9 mouse cellular contexts compared by ENCODE assay signal in the genomic region with DNA sequence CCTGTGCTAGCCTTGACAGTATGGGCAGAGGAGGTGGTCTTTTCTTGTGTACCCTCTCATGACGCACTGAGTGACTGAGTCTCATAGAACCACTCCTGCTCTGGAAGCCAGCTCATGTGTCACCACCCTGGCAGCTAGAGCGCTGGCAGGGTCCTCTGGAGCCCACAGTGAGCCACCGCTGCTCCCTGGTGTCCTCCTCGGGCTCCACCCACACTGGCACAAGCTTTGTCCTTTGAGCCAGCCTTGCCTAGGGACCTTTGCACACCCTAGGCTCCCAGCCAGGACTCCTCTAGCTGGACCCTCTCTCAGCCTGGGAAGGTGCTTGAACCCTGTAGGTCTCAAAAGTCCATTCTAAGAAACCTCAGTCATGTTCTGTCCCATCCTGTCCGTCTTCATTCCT. TPM values are rescaled to one million over a fixed set of nuclear protein-coding genes. Genes with fewer than 3 reads are reported as not detected.
DNase-seq lines count a peak whose midpoint lies in the region; ATAC-seq and TF ChIP-seq lines count a peak whose summit lies in the region.
"Had no signal": no experiment of that assay in that cellular context is flagged by ENCODE, and none has a peak within 500 bp of the region (broad histone marks: within the 10 kb centered on the region; RNA-seq: fewer than 3 reads in every experiment).

No protein-coding gene starts in this region.

- TF ChIP-seq POLR2A in heart, adult 2 months (IDR thresholded peaks at IDR 0.05; ENCODE audit: insufficient read depth, low read depth, low read length), result no peak

- H3K4me1 ChIP-seq in hindbrain, embryonic 15.5 days (replicated peaks), result peaks cover 11% of the 10 kb centered on the region
- H3K4me1 ChIP-seq in hindbrain, embryonic 11.5 days (replicated peaks; ENCODE audit: control insufficient read depth, insufficient read depth, low read length), result no peaks in the 10 kb centered on the region
- H3K4me1 ChIP-seq in heart, adult 2 months (ENCODE audit: control insufficient read depth, insufficient read depth, low read length), result no peaks in the 10 kb centered on the region; the same call in 1 of the 2 replicates

- 0 out of 2 replicates have a peak, but pooled peaks have one; percentile 12 for TF ChIP-seq EP300 in heart, adult 2 months (IDR thresholded peaks at IDR 0.05; ENCODE audit: insufficient read depth, low read depth, low read length)

- no peaks in the 10 kb centered on the region for H3K9me3 ChIP-seq in hindbrain, embryonic 15.5 days
- no peaks in the 10 kb centered on the region for H3K9me3 ChIP-seq in hindbrain, embryonic 11.5 days (ENCODE audit: control insufficient read depth, low read length)

- H3K27me3 ChIP-seq in hindbrain, embryonic 15.5 days, result no peaks in the 10 kb centered on the region
- no peaks in the 10 kb centered on the region for H3K27me3 ChIP-seq in hindbrain, embryonic 11.5 days (ENCODE audit: control insufficient read depth, insufficient read depth, low read length)
- no peaks in the 10 kb centered on the region for H3K27me3 ChIP-seq in heart, adult 2 months (ENCODE audit: control insufficient read depth, insufficient read depth, low read length)

- no peak overlapping the region for H3K27ac ChIP-seq in hindbrain, embryonic 15.5 days (replicated peaks)
- no peak overlapping the region for H3K27ac ChIP-seq in hindbrain, embryonic 11.5 days (ENCODE audit: low read depth, low read length)
- H3K27ac ChIP-seq in heart, adult 2 months, result peak overlapping the region; percentile 61

- DNase-seq in hindbrain, embryonic 11.5 days (ENCODE audit: low spot score), result no peak
- DNase-seq in adrenal gland, postnatal 10 days, result peak; percentile 81
- peak; percentile 73 to 86 for DNase-seq in heart, adult 2 months
- peak; percentile 81 for DNase-seq in kidney, postnatal 10 days
- no peak for DNase-seq in retina, embryonic 14.5 days (ENCODE audit: low spot score)
- DNase-seq in spleen, adult 18-20 months, result no peak

- WGBS in hindbrain, embryonic 15.5 days, result 67% methylated on average over 5 of the region's 5 CpGs
- 67% methylated on average over 5 of the region's 5 CpGs for WGBS in hindbrain, embryonic 11.5 days
- WGBS in heart, adult 2 months, result 43% methylated on average over 5 of the region's 5 CpGs

- intact Hi-C loops in heart, adult 2 months (cut with DNase I), result loop anchor here (1.0 kb wide), 1 partner anchor 65 kb away; no protein-coding TSS in a partner anchor

- H3K36me3 ChIP-seq in hindbrain, embryonic 15.5 days, result no peaks in the 10 kb centered on the region
- H3K36me3 ChIP-seq in hindbrain, embryonic 11.5 days (ENCODE audit: control insufficient read depth, insufficient read depth, low read length), result no peaks in the 10 kb centered on the region
- no peaks in the 10 kb centered on the region for H3K36me3 ChIP-seq in heart, adult 2 months (ENCODE audit: control insufficient read depth, insufficient read depth, low read length)

- TF ChIP-seq CTCF in heart, adult 2 months (IDR thresholded peaks at IDR 0.05), result no peak

- H3K4me2 ChIP-seq in hindbrain, embryonic 15.5 days, result no peak overlapping the region
- no peak overlapping the region for H3K4me2 ChIP-seq in hindbrain, embryonic 11.5 days (replicated peaks; ENCODE audit: low read depth, low read length)

- peak; percentile 65 for ATAC-seq in hindbrain, embryonic 15.5 days (ENCODE audit: low FRiP score, low read depth)
- ATAC-seq in hindbrain, embryonic 11.5 days (ENCODE audit: low FRiP score), result no peak
- ATAC-seq in granulocyte monocyte progenitor cell, adult 5-6 weeks (replicated peaks; ENCODE audit: poor library complexity, severe bottlenecking), result no peak

- no peak overlapping the region for H3K4me3 ChIP-seq in hindbrain, embryonic 15.5 days
- H3K4me3 ChIP-seq in hindbrain, embryonic 11.5 days (ENCODE audit: low read depth, low read length), result no peak overlapping the region
- H3K4me3 ChIP-seq in heart, adult 2 months, result 0 out of 2 replicates have a peak overlapping the region, but pooled peaks have one; percentile 19

- H3K79me2 ChIP-seq in heart, adult 2 months (replicated peaks; ENCODE audit: control insufficient read depth, insufficient read depth, low read length), result no peaks in the 10 kb centered on the region

- H3K9ac ChIP-seq in hindbrain, embryonic 15.5 days, result no peak overlapping the region
- H3K9ac ChIP-seq in hindbrain, embryonic 11.5 days (ENCODE audit: low read depth, low read length), result no peak overlapping the region
- H3K9ac ChIP-seq in heart, adult 2 months (ENCODE audit: low read depth, low read length), result no peak overlapping the region; the same call in 1 of the 2 replicates

RNA-seq across cellular contexts. Expression of gene Klf15, which starts 11.7 kb away (rescaled TPM):
- polyA plus RNA-seq in hindbrain, embryonic 15.5 days (2015; fragmentation: Nextera tagmentation; extraction: Ambion mirVana), result 17.3 and 20.0 TPM in 2 replicates
- polyA plus RNA-seq in hindbrain, embryonic 11.5 days (2014; fragmentation: Nextera tagmentation; extraction: Ambion mirVana), result 1.9 and 3.6 TPM in 2 replicates
- total RNA-seq in adrenal gland, postnatal 10 days (2021), result 10 to 100 TPM; 14.8 to 42.1 TPM
- 10 to 100 TPM; 64.7 to 67.4 TPM for total RNA-seq in heart, adult 2 months (2021)
- polyA plus RNA-seq in heart, adult 2 months (2012; rRNA removed), result 54.7 and 60.2 TPM in 2 replicates
- not detected in 2 replicates for total RNA-seq in granulocyte monocyte progenitor cell, adult 5-6 weeks (2014; fragmentation: Nextera tagmentation)
- not detected in 2 replicates for total RNA-seq in granulocyte monocyte progenitor cell, adult 5-6 weeks (2017)
- total RNA-seq: common myeloid progenitor, adult 5-6 weeks had no signal

RNA-seq across cellular contexts. Expression of gene Cfap100, which starts 22.1 kb away (rescaled TPM):
- 6.7 and 7.2 TPM in 2 replicates for polyA plus RNA-seq in hindbrain, embryonic 15.5 days (2015; fragmentation: Nextera tagmentation; extraction: Ambion mirVana)
- polyA plus RNA-seq in hindbrain, embryonic 11.5 days (2014; fragmentation: Nextera tagmentation; extraction: Ambion mirVana), result 1.2 and 1.5 TPM in 2 replicates
- total RNA-seq in adrenal gland, postnatal 10 days (2021), result under 1 TPM; 0.58 to 0.90 TPM
- total RNA-seq in heart, adult 2 months (2021), result under 1 TPM; 0.16 to 0.18 TPM
- 0.44 and 0.80 TPM in 2 replicates for polyA plus RNA-seq in heart, adult 2 months (2012; rRNA removed)
- total RNA-seq in granulocyte monocyte progenitor cell, adult 5-6 weeks (2014; fragmentation: Nextera tagmentation), result not detected in 2 replicates
- total RNA-seq in granulocyte monocyte progenitor cell, adult 5-6 weeks (2017), result not detected in 2 replicates
- total RNA-seq: common myeloid progenitor, adult 5-6 weeks had no signal

RNA-seq across cellular contexts. Expression of gene Aldh1l1, which starts 35.5 kb away (rescaled TPM):
- polyA plus RNA-seq in hindbrain, embryonic 15.5 days (2015; fragmentation: Nextera tagmentation; extraction: Ambion mirVana), result 65.8 and 81.7 TPM in 2 replicates
- 2.2 TPM in 2 replicates for polyA plus RNA-seq in hindbrain, embryonic 11.5 days (2014; fragmentation: Nextera tagmentation; extraction: Ambion mirVana)
- total RNA-seq in adrenal gland, postnatal 10 days (2021), result 10 to 100 TPM; 51.9 to 95.0 TPM
- total RNA-seq in heart, adult 2 months (2021), result 1 to 10 TPM; 2.5 to 3.7 TPM
- 3.2 and 7.5 TPM in 2 replicates for polyA plus RNA-seq in heart, adult 2 months (2012; rRNA removed)
- total RNA-seq in granulocyte monocyte progenitor cell, adult 5-6 weeks (2014; fragmentation: Nextera tagmentation), result 4.0 and 9.5 TPM in 2 replicates
- 2.6 and 2.8 TPM in 2 replicates for total RNA-seq in granulocyte monocyte progenitor cell, adult 5-6 weeks (2017)

Comparison
In these comparisons a context has a peak if more than half of its experiments do, and no peak if none do; other contexts are left out.
1. DNase-seq: peak in adrenal gland, postnatal 10 days (single experiment), heart, adult 2 months (2 of 2) and kidney, postnatal 10 days (single experiment); none in hindbrain, embryonic 11.5 days (single experiment), retina, embryonic 14.5 days (single experiment) and spleen, adult 18-20 months (0 of 2).
2. RNA of gene Klf15, which starts 11.7 kb away (total RNA-seq): 64.7 to 67.4 TPM in heart, adult 2 months and 14.8 to 42.1 TPM in adrenal gland, postnatal 10 days; not detected in granulocyte monocyte progenitor cell, adult 5-6 weeks; every median in the first group is over 10 times any median in the second.
3. RNA of gene Aldh1l1, which starts 35.5 kb away (total RNA-seq): 51.9 to 95.0 TPM in adrenal gland, postnatal 10 days; 2.6 to 9.5 TPM in granulocyte monocyte progenitor cell, adult 5-6 weeks and 2.5 to 3.7 TPM in heart, adult 2 months; every median in the first group is over 4 times any median in the second.